ENCODE assay signal across 8 mouse cellular contexts in the genomic region with DNA sequence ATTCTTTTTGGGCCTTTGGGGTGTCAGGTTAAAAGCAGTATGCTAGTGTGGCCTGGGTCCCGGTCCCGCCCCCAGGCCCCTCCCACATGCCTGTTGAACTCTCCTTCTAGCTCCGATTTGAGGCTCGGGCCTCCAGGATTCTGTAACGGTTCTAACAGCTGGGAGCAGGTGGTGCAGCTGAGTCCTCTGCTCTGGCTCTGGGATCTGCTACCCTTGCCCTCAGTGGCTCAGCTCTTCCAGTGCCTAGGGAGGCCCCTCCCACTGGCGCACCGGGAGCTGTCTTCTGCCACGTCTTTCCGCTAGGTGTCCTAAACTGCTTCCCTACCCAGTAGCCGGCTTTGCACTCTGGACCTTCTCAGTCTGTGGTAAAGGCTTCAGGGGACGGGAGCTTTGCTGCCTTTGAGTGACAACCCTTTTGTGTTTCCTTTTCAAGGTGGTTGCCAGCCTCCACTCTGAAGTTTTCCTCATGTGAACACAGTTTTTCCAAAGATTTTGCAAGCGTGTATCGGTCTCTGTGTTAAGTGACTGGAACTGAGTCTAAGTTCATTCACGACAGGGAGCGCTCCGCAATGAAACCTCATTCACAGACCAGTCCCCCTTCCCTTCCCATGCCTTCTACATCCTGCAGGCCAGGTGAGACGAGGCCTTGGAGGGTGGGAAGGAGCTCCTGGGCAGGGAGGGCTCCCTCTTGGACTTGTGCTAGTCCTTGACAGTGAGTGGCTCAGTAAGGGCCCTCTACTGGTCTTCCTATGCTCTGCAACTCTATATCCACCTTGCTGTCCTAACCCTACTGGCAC. TPM values are rescaled to one million over a fixed set of nuclear protein-coding genes. Genes with fewer than 3 reads are reported as not detected.
DNase-seq lines count a peak whose midpoint lies in the region; ATAC-seq and TF ChIP-seq lines count a peak whose summit lies in the region.

A gene (plus strand): TSS at position 189 of the 797 bp plus-strand sequence.

- H3K36me3 ChIP-seq in embryonic facial prominence, embryonic 12.5 days, result no peaks in the 10 kb centered on the region
- H3K36me3 ChIP-seq in heart, adult 2 months (ENCODE audit: control insufficient read depth, insufficient read depth, low read length), result no peaks in the 10 kb centered on the region
- H3K36me3 ChIP-seq in liver, embryonic 14.5 days (replicated peaks; ENCODE audit: control insufficient read depth, insufficient read depth, low read depth), result no peaks in the 10 kb centered on the region
- no peaks in the 10 kb centered on the region for H3K36me3 ChIP-seq in stomach, postnatal 0 days (ENCODE audit: control insufficient read depth, insufficient read depth, low read length)

- H3K9ac ChIP-seq in embryonic facial prominence, embryonic 12.5 days, result no peak within 1 kb of the TSS; the same call in 1 of the 2 replicates
- peak within 1 kb of the TSS; percentile 74 for H3K9ac ChIP-seq in heart, adult 2 months (ENCODE audit: low read depth, low read length)
- peak within 1 kb of the TSS; percentile 59 for H3K9ac ChIP-seq in liver, embryonic 14.5 days (replicated peaks)
- peak within 1 kb of the TSS; percentile 41 for H3K9ac ChIP-seq in stomach, postnatal 0 days (ENCODE audit: low read length)

- TF ChIP-seq CTCF in heart, adult 2 months (IDR thresholded peaks at IDR 0.05), result peak; percentile 54
- TF ChIP-seq CTCF in liver, embryonic 14.5 days (IDR thresholded peaks at IDR 0.05; ENCODE audit: low read depth), result peak; percentile 76
- TF ChIP-seq CTCF in stomach, postnatal 0 days (IDR thresholded peaks at IDR 0.05; ENCODE audit: low read depth), result peak; percentile 72

- no peaks in the 10 kb centered on the region for H3K9me3 ChIP-seq in embryonic facial prominence, embryonic 12.5 days
- H3K9me3 ChIP-seq in liver, embryonic 14.5 days (ENCODE audit: control insufficient read depth, low read length), result no peaks in the 10 kb centered on the region
- no peaks in the 10 kb centered on the region for H3K9me3 ChIP-seq in stomach, postnatal 0 days (ENCODE audit: control insufficient read depth, low read length)

- H3K79me2 ChIP-seq in heart, adult 2 months (replicated peaks; ENCODE audit: control insufficient read depth, insufficient read depth, low read length), result no peaks in the 10 kb centered on the region

- peak; percentile 91 for ATAC-seq in embryonic facial prominence, embryonic 12.5 days (ENCODE audit: insufficient number of reproducible peaks, insufficient read depth, low FRiP score, low TSS enrichment)
- ATAC-seq in liver, embryonic 14.5 days (ENCODE audit: insufficient read depth), result peak; percentile 94
- ATAC-seq in stomach, postnatal 0 days (ENCODE audit: low FRiP score, low TSS enrichment), result peak; percentile 96

- peak within 1 kb of the TSS; percentile 65 for H3K4me2 ChIP-seq in embryonic facial prominence, embryonic 12.5 days (replicated peaks)
- peak within 1 kb of the TSS; percentile 83 for H3K4me2 ChIP-seq in liver, embryonic 14.5 days (ENCODE audit: low read depth)
- H3K4me2 ChIP-seq in stomach, postnatal 0 days (replicated peaks; ENCODE audit: low read depth), result peak within 1 kb of the TSS; percentile 83

- 0 out of 2 replicates have a peak, but pooled peaks have one; percentile 37 for TF ChIP-seq POLR2A in heart, adult 2 months (IDR thresholded peaks at IDR 0.05; ENCODE audit: insufficient read depth, low read depth, low read length)

- intact Hi-C loops in heart, adult 2 months (cut with DNase I), result loop anchor here (2.0 kb wide), 1 partner anchor 70 kb away; a partner anchor contains a TSS

- DNase-seq in CD4-positive helper T cell, adult 2 months (ENCODE audit: low read depth, low spot score), result peak; percentile 78
- peak; percentile 84 to 89 for DNase-seq in adrenal gland, postnatal 36 days
- DNase-seq in heart, adult 2 months, result peak; percentile 83 to 85
- peak; percentile 88 for DNase-seq in kidney, adult 18-20 months
- peak; percentile 56 to 59 (median 58) for DNase-seq in liver, embryonic 14.5 days (ENCODE audit: low read depth in 3 of 3, low spot score in 3 of 3)
- peak; percentile 26 to 37 for DNase-seq in natural killer cell, adult 2 months (ENCODE audit: low spot score in 2 of 2)
- DNase-seq in stomach, postnatal 0 days (ENCODE audit: low spot score), result peak; percentile 86

- no peaks in the 10 kb centered on the region for H3K27me3 ChIP-seq in embryonic facial prominence, embryonic 12.5 days
- H3K27me3 ChIP-seq in heart, adult 2 months (ENCODE audit: control insufficient read depth, insufficient read depth, low read length), result no peaks in the 10 kb centered on the region
- H3K27me3 ChIP-seq in liver, embryonic 14.5 days (ENCODE audit: control insufficient read depth, insufficient read depth, low read length), result no peaks in the 10 kb centered on the region
- no peaks in the 10 kb centered on the region for H3K27me3 ChIP-seq in stomach, postnatal 0 days (ENCODE audit: control insufficient read depth, insufficient read depth, low read length)

- 3% methylated on average over 17 of the region's 17 CpGs for WGBS in embryonic facial prominence, embryonic 12.5 days
- 2% methylated on average over 17 of the region's 17 CpGs for WGBS in heart, adult 2 months
- 3% methylated on average over 17 of the region's 17 CpGs for WGBS in liver, embryonic 14.5 days (ENCODE audit: insufficient replicate concordance)
- WGBS in stomach, postnatal 0 days, result 1% methylated on average over 17 of the region's 17 CpGs

- H3K4me3 ChIP-seq in embryonic facial prominence, embryonic 12.5 days, result peak within 1 kb of the TSS; percentile 32
- H3K4me3 ChIP-seq in heart, adult 2 months, result peak within 1 kb of the TSS; percentile 42
- H3K4me3 ChIP-seq in liver, embryonic 14.5 days (ENCODE audit: insufficient read depth in 1 of 2, low read depth in 2 of 2, low read length in 2 of 2), result peak within 1 kb of the TSS; percentile 54 to 65
- peak within 1 kb of the TSS; percentile 43 for H3K4me3 ChIP-seq in stomach, postnatal 0 days (ENCODE audit: low read depth, low read length)

- no peaks in the 10 kb centered on the region for H3K4me1 ChIP-seq in embryonic facial prominence, embryonic 12.5 days
- H3K4me1 ChIP-seq in heart, adult 2 months (ENCODE audit: control insufficient read depth, insufficient read depth, low read length), result no peaks in the 10 kb centered on the region
- no peaks in the 10 kb centered on the region for H3K4me1 ChIP-seq in liver, embryonic 14.5 days (replicated peaks; ENCODE audit: control insufficient read depth in 2 of 2, insufficient read depth in 2 of 2, low read length in 1 of 2)
- H3K4me1 ChIP-seq in stomach, postnatal 0 days (replicated peaks; ENCODE audit: control insufficient read depth, insufficient read depth), result no peaks in the 10 kb centered on the region

- H3K27ac ChIP-seq in embryonic facial prominence, embryonic 12.5 days, result peak within 1 kb of the TSS; percentile 47; the same call in 1 of the 2 replicates
- peak within 1 kb of the TSS; percentile 79 for H3K27ac ChIP-seq in heart, adult 2 months
- H3K27ac ChIP-seq in liver, embryonic 14.5 days, result no peak within 1 kb of the TSS
- H3K27ac ChIP-seq in stomach, postnatal 0 days (replicated peaks), result peak within 1 kb of the TSS; percentile 53

- TF ChIP-seq EP300 in heart, adult 2 months (IDR thresholded peaks at IDR 0.05; ENCODE audit: insufficient read depth, low read depth, low read length), result 0 out of 2 replicates have a peak, but pooled peaks have one; percentile 5
- TF ChIP-seq EP300 in liver, embryonic 14.5 days (IDR thresholded peaks at IDR 0.05; ENCODE audit: low read depth), result no peak
- TF ChIP-seq EP300 in stomach, postnatal 0 days (optimal IDR thresholded peaks at IDR 0.05), result no peak

RNA-seq across cellular contexts. Expression of the gene that starts here (rescaled TPM):
- 1 to 10 TPM; 1.6 to 2.3 TPM for total RNA-seq in adrenal gland, postnatal 36 days (2021)
- polyA plus RNA-seq in embryonic facial prominence, embryonic 12.5 days (2016; fragmentation: Nextera tagmentation; extraction: Ambion mirVana), result 1.0 and 1.5 TPM in 2 replicates
- under 1 TPM; 0.14 to 0.29 TPM for total RNA-seq in heart, adult 2 months (2021)
- 1.1 and 1.3 TPM in 2 replicates for polyA plus RNA-seq in heart, adult 2 months (2012; rRNA removed)
- polyA plus RNA-seq in liver, embryonic 14.5 days (2012; rRNA removed), result 0.57 and 0.70 TPM in 2 replicates
- polyA plus RNA-seq in liver, embryonic 14.5 days (2014; fragmentation: Nextera tagmentation; extraction: Ambion mirVana), result 0.11 and 0.14 TPM in 2 replicates
- polyA plus RNA-seq in stomach, postnatal 0 days (2015; fragmentation: Nextera tagmentation; extraction: Ambion mirVana), result 0.07 and 0.19 TPM in 2 replicates

Comparison
In these comparisons a context has a peak if more than half of its experiments do, and no peak if none do; other contexts are left out.
1. Peak in DNase-seq, ATAC-seq, H3K4me3 ChIP-seq, H3K9ac ChIP-seq and H3K4me2 ChIP-seq in liver, embryonic 14.5 days; RNA of the gene not detected or under 1 TPM.
2. Peak in DNase-seq, ATAC-seq, H3K4me3 ChIP-seq, H3K27ac ChIP-seq, H3K9ac ChIP-seq and H3K4me2 ChIP-seq in stomach, postnatal 0 days; RNA of the gene not detected or under 1 TPM.
3. DNase-seq: peak in every context shown above with its lines; median percentile 88 in kidney, adult 18-20 months; 86 in adrenal gland, postnatal 36 days; 86 in stomach, postnatal 0 days; 84 in heart, adult 2 months; 78 in CD4-positive helper T cell, adult 2 months; 58 in liver, embryonic 14.5 days; 32 in natural killer cell, adult 2 months.